ENCODE assay signal across 33 mouse cellular contexts in genomic region chr3:65997360-65998008, GRCm38 (mm10). TPM values are rescaled to one million over a fixed set of nuclear protein-coding genes. Genes with fewer than 3 reads are reported as not detected.
DNase-seq lines count a peak whose midpoint lies in the region; ATAC-seq and TF ChIP-seq lines count a peak whose summit lies in the region.
"Had no signal": no experiment of that assay in that cellular context is flagged by ENCODE, and none has a peak within 500 bp of the region (broad histone marks: within the 10 kb centered on the region; RNA-seq: fewer than 3 reads in every experiment).

No protein-coding gene starts in this region.

- 19% methylated on average over 7 of the region's 7 CpGs for WGBS in kidney, postnatal 0 days

- ATAC-seq in kidney, postnatal 0 days (replicated peaks; ENCODE audit: low FRiP score, low read depth): peak; percentile 60; the same call in 1 of the 2 replicates
- ATAC-seq: forebrain, postnatal 0 days; inflammation-experienced regulatory T-cells, adult 6 months; lung, postnatal 0 days; midbrain, embryonic 15.5 days had no signal

- H3K27ac ChIP-seq in kidney, postnatal 0 days: no peak overlapping the region
- H3K27ac ChIP-seq in gastrocnemius, adult 2 months: no peak overlapping the region
- H3K27ac ChIP-seq: forebrain, embryonic 12.5 days; hindbrain, embryonic 14.5 days; limb, embryonic 13.5 days; liver, embryonic 13.5 days; macrophage; midbrain, embryonic 10.5 days; midbrain, embryonic 15.5 days; neural tube, embryonic 15.5 days had no signal

- no peak for TF ChIP-seq CTCF in kidney, postnatal 0 days (IDR thresholded peaks at IDR 0.05; ENCODE audit: low read depth)
- no peak for TF ChIP-seq CTCF in gastrocnemius, adult 2 months (IDR thresholded peaks at IDR 0.05)

- peak; percentile 52 for DNase-seq in kidney, postnatal 0 days (ENCODE audit: low spot score)
- no peak for DNase-seq in kidney, adult 8-10 months
- DNase-seq in adipocyte (ENCODE audit: low spot score): peak; percentile 40
- peak; percentile 89 for DNase-seq in gonadal fat pad, adult 2 months (ENCODE audit: low read depth)
- DNase-seq in spleen, postnatal 14 days (ENCODE audit: low spot score in 2 of 2): no peak
- no peak for DNase-seq in gastrocnemius, adult 2 months
- DNase-seq: adrenal gland, postnatal 14 days; cerebellum, adult 11-12 months; cerebellum, adult 9-11 months; forebrain, postnatal 0 days; gastrocnemius, postnatal 10 days; heart, adult 18-20 months; heart, postnatal 4 days; kidney, adult 11 months; kidney, postnatal 4 days; liver, embryonic 13.5 days; lung, adult 18-20 months; retina, postnatal 1 day; right cerebral cortex, postnatal 14 days; thymus, adult 18-20 months; thymus, postnatal 4 days had no signal

- no peak overlapping the region for H3K9ac ChIP-seq in kidney, postnatal 0 days (ENCODE audit: low read depth, low read length)
- H3K9ac ChIP-seq: forebrain, embryonic 12.5 days; forebrain, postnatal 0 days; hindbrain, embryonic 14.5 days; limb, embryonic 13.5 days; liver, embryonic 13.5 days; midbrain, embryonic 15.5 days; neural tube, embryonic 15.5 days had no signal

- no peak overlapping the region for H3K4me2 ChIP-seq in kidney, postnatal 0 days (ENCODE audit: low read length)
- H3K4me2 ChIP-seq: forebrain, embryonic 12.5 days; heart, embryonic 11.5 days; hindbrain, embryonic 14.5 days; limb, embryonic 13.5 days; liver, embryonic 13.5 days; midbrain, embryonic 15.5 days; neural tube, embryonic 15.5 days had no signal

- no peaks in the 10 kb centered on the region for H3K36me3 ChIP-seq in kidney, postnatal 0 days (ENCODE audit: insufficient read depth, low read length)
- H3K36me3 ChIP-seq: forebrain, embryonic 12.5 days; limb, embryonic 13.5 days; liver, embryonic 13.5 days; midbrain, embryonic 10.5 days; midbrain, embryonic 15.5 days; neural tube, embryonic 15.5 days had no signal

- no peaks in the 10 kb centered on the region for H3K27me3 ChIP-seq in kidney, postnatal 0 days (ENCODE audit: insufficient read depth, low read length)
- H3K27me3 ChIP-seq: CH12.LX; forebrain, embryonic 12.5 days; limb, embryonic 13.5 days; liver, embryonic 13.5 days; midbrain, embryonic 15.5 days; neural tube, embryonic 15.5 days had no signal

- H3K4me3 ChIP-seq in kidney, postnatal 0 days (replicated peaks; ENCODE audit: low read depth, low read length): no peak overlapping the region
- H3K4me3 ChIP-seq in gastrocnemius, adult 2 months: no peak overlapping the region
- H3K4me3 ChIP-seq: erythroblast, embryonic 14.5 days; forebrain, embryonic 12.5 days; limb, embryonic 13.5 days; liver, embryonic 13.5 days; midbrain, embryonic 10.5 days; midbrain, embryonic 15.5 days; neural tube, embryonic 15.5 days had no signal

- intact Hi-C loops in gastrocnemius, adult 2 months (cut with DNase I): no loop called here

- no peaks in the 10 kb centered on the region for H3K4me1 ChIP-seq in kidney, postnatal 0 days (replicated peaks; ENCODE audit: insufficient read depth, low read length)
- H3K4me1 ChIP-seq: forebrain, embryonic 12.5 days; limb, embryonic 13.5 days; midbrain, embryonic 10.5 days; midbrain, embryonic 15.5 days; neural tube, embryonic 15.5 days had no signal

- H3K9me3 ChIP-seq in kidney, postnatal 0 days (replicated peaks; ENCODE audit: low read length): no peaks in the 10 kb centered on the region
- H3K9me3 ChIP-seq: forebrain, embryonic 12.5 days; limb, embryonic 13.5 days; liver, embryonic 13.5 days; midbrain, embryonic 10.5 days; midbrain, embryonic 15.5 days; neural tube, embryonic 15.5 days had no signal

RNA-seq across cellular contexts. Expression of gene Ccnl1, which starts 39.4 kb away (rescaled TPM):
- polyA plus RNA-seq in kidney, postnatal 0 days (2015; fragmentation: Nextera tagmentation; extraction: Ambion mirVana): 82.6 and 88.2 TPM in 2 replicates
- polyA plus RNA-seq in gonadal fat pad, adult 2 months (2012; rRNA removed): 41.0 and 41.4 TPM in 2 replicates
- 10 to 100 TPM; 15.5 to 19.0 TPM for total RNA-seq in gastrocnemius, adult 2 months (2021)

Comparison
In these comparisons a context has a peak if more than half of its experiments do, and no peak if none do; other contexts are left out.
1. DNase-seq: peak in kidney, postnatal 0 days (single experiment), adipocyte (single experiment) and gonadal fat pad, adult 2 months (single experiment); none in kidney, adult 8-10 months (0 of 2), spleen, postnatal 14 days (0 of 2) and gastrocnemius, adult 2 months (single experiment).